Mouse (Mus musculus) lung, postnatal 4 days (tissue): ENCODE results near the gene Lmod3.
"Not testable (repeated sequence)": the region's sequence is repeated elsewhere in the genome, so short reads cannot be mapped to it uniquely, and the experiment has no call there.

ENCODE experiments used
- DNase-seq, 2 experiments: peaks; one replicate each; pipeline ENCODE4 v3.0.0; 2021

The Lmod3 gene

GRCm38 (mm10) chr6:97275760-97276159, 23.2 kb upstream of the Lmod3 start:
- no peak for DNase-seq

GRCm38 (mm10) chr6:97273777-97274176, 21.2 kb upstream of the Lmod3 start:
- no peak for DNase-seq

- DNase-seq = peak in 1 of 2 experiments; percentile 49
Observed at GRCm38 (mm10) chr6:97273058-97273710, 20.6 kb upstream of the Lmod3 start.

- peak in 1 of 2 experiments; percentile 55 for DNase-seq
Observed at GRCm38 (mm10) chr6:97272349-97272748, 19.8 kb upstream of the Lmod3 start.

DNA sequence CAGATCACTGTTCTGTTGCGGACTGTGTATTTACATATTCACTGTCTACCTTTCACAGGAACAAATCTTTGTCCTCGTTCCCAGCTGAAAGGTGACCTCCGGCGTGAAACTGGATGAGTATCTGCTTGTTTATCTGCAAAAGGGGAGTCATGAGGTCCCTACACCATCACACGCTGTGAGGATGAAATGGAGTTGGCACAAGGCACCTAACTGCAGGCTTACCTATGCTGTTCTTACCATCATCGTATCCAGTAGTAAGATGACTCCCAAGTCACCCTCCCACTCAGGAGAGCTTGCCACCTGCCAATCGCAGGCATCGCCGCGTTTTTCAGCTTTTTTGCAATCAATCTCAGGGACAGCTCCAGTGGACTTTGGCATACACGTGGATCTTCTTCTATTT, 17.0 kb upstream of the Lmod3 start:
- DNase-seq = no peak

GRCm38 (mm10) chr6:97267132-97267531, 14.6 kb upstream of the Lmod3 start:
- no peak for DNase-seq

- no peak for DNase-seq
Observed at GRCm38 (mm10) chr6:97266661-97267060, 14.1 kb upstream of the Lmod3 start.

DNA sequence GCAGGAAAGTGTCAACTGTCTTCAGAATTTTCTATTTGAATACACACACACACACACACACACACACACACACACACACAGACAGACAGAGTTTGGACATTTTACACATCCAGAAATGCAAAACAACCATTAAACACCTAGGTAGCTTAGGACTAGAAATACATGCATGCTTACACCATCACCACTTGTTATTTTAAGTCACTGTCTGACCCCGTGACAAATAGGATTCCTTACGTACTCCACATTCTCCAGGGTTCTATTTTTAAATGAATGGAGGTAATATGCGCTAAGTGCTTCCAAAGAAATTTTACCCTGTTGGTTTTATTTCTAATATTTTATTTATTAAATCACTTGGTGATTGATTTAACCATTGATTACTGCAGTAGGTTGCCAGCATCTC, 13.1 kb upstream of the Lmod3 start:
- no peak for DNase-seq

DNA sequence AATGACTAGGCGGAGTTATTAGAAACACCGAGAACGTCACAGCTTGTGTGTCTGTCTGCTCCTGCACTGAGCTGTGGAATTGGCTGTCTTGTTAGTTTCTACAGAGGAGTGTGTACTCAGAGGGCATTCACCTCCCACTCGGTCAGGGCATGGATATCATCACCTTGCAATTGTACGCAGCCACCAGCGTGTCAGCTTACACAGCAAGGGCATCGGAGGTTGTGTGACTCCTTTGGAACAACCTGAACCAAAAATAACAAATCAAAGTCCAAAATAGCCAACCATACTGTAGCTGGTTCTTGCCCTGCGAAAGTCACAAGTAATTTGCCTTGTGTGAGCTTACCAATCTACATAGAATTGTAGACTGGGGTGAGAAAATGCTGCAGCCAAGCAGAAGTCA, 12.7 kb upstream of the Lmod3 start:
- no peak for DNase-seq

DNA sequence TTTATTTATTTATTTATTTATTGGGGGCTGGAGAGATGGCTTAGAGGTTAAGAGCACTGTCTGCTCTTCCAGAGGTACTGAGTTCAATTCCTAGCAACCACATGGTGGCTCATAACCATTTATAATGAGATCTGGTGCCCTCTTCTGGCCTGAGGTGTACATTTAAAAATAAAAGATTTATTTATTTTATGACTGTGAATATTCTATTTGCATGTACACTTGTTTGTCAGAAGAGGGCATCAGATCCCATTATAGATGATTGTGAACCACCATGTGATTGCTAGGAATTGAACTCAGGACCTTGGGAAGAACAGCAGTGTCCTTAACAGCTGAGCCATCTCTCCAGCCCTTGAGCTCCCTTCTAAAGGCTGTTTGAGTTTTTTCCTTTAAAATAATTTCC, 11.2 kb upstream of the Lmod3 start:
- DNase-seq = not testable (repeated sequence)

DNA sequence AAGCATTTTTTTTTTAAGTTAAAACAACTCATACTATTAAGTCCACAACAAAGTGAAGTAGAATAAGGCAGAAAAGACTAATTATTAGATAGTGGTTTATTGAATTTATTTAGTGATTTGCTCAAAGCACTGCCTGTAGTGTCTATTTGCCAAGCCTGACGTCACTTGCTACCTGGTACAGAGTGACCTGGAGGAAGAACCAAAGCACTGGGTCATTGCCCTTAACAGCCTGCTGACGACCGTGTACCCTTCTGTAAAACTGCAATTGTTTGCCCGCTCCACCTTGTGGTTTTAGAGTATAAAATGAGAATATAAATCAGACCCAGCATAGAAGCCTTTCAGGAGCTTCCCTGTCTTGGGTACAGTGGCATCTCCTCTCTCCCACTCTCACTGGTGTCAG, 9.7 kb upstream of the Lmod3 start:
- DNase-seq = no peak

GRCm38 (mm10) chr6:97259926-97260325, 7.4 kb upstream of the Lmod3 start:
- DNase-seq = not testable (repeated sequence)

DNA sequence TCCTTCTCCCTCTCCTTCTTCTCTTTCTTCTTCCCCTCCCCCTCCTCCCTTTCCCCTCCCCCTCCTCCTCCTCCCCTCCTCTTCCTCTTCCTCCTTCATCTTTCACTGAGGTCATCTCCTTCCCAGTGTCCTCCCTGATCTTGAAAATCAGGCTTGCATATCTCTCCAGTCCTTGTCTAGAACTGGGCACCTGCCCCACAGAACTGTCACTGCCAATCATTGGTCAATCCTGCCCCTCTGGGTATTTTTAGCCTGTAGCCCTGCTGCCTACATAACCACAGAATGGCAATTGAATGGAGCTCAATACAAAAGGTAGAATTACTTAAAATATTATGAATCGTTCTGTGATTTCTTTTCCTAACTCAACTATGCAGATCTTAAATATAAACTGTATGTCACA, 5.9 kb upstream of the Lmod3 start:
- DNase-seq = no peak

DNA sequence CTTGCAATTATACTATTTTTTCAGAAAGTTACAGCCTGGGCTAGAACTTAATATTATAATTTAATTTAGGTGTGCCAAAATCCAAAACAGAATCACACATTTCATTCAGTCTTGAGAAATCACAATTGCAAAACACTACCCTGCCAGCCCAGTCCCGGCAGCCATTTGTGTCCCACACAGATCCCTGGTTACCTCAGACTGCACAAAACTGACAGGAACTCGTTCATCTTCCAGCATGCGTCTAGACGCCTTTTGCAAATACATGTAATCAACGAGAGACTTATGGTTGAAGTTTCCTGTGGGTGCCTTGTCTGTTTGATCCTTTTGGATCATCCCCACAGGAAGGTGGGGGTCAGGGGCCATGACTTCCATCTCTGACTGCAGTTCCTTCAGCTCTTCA, 473 bp downstream of the Lmod3 start:
- no peak for DNase-seq

DNA sequence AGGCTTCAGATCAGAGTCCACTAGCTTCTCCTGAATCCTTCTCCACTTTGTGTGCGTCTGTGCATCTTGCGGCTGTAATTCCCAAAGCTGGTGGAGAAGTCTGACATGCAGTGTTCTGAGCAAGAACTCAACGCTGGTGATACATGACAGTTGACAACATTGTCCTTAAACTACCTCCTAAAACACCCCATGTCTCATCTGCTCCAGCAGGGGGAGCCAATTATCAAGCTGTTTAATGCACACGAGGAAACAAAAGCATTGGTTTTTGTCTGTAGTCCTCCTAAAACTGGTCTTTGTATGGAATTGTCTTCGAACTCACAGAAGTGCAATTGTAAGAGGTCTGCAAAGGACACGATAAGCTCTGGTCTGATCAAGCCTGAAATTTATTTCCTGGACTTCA, 1.6 kb downstream of the Lmod3 start:
- peak in 1 of 2 experiments; percentile 65 for DNase-seq

GRCm38 (mm10) chr6:97245200-97245599, 7.4 kb downstream of the Lmod3 start:
- DNase-seq = no peak

GRCm38 (mm10) chr6:97242522-97242921, 10.0 kb downstream of the Lmod3 start:
- no peak for DNase-seq

- no peak for DNase-seq
Observed at GRCm38 (mm10) chr6:97240092-97240491, 12.5 kb downstream of the Lmod3 start.

DNA sequence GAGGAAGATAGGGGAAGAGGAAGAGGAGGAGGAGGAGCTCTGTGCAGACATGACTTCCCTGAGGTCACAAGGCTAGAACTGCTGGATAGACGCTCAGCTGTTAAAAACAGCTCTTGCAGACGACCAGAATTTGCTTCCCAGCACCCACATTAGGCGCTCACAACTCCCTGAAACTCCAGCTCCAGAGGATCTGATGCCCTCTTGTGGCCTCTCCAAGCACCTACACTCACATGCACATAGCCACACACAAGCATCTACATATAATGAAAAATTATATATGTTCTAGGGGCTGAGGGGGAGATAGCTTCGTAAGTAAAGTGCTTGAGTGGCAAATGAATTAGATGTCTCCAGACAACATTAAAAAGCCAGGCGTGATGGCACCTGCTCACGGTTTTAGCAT, 13.2 kb downstream of the Lmod3 start:
- no peak for DNase-seq

- DNase-seq = no peak
Observed at GRCm38 (mm10) chr6:97236088-97236487, 16.5 kb downstream of the Lmod3 start.

DNA sequence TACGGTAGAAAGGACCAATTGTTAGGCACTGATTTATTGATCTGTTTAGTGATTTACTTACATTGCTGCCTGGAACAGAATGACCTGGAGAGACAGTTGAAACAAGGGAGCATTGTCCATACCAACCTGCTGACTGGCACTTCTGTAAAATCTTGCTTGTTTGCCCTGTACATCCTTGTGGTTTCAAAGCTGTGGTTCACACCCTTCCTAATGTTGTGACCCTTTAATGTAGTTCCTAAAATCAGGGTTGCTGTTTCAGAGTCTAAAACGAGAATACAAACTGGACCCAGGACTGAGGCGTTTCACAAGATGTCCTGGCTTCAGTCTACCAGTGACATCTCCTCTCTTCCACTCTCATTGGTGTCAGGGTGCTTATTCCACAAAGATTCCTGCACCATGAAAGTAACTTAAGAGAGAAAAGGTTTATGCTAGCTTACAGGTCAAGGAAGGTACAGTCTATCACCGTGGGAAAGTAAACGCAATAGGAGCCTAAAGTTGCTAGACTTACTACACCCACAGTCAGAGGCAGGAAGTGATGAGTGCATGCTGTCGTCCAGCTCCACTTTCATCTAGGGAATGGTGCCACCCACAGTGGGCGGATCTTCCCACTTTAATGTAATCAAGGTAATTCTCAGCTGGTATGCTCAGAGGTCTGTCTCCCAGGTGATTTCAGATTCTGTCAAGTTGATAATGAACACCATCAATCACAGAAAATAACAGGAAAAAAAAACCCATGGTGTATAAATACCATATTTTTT, 17.5 kb downstream of the Lmod3 start:
- DNase-seq = no peak

DNA sequence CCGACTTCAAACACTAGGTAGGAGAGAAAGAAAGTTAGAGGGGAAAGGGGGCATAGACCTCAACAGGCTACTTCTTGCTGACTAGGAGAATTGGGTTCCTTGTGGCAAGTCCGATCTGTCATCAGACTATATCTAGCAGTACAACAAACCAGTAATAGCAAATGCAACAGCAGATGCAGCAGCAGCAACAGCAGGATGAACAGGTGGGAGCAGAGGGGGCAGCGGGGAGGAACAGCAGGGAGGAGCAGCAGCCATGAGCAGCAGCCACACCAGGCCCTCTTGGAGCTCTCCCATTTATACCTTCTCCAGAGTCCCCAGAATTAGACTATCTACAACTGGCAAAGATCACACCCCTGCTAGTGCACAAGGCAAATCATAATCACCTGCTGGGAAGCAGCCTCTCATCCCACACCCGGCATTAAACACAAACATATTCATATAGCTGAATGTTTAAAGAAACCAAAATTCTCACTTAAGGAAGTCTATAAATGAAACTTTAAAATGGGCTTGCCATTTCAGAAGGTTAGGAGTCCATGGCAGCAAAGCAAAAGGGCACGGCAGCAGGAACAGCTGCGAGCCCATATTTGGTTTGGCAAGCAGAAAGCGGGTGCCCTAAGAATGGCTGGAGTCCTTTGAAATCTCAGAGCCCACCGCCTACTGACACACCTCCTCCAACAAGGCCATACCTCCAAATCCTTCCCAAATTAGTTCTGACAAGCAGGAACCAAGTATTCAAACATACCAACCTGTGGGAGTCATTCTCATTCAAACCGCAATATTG, 25.3 kb downstream of the Lmod3 start:
- DNase-seq = no peak

- DNase-seq = no peak
Observed at GRCm38 (mm10) chr6:97226083-97226491, 26.5 kb downstream of the Lmod3 start.

DNA sequence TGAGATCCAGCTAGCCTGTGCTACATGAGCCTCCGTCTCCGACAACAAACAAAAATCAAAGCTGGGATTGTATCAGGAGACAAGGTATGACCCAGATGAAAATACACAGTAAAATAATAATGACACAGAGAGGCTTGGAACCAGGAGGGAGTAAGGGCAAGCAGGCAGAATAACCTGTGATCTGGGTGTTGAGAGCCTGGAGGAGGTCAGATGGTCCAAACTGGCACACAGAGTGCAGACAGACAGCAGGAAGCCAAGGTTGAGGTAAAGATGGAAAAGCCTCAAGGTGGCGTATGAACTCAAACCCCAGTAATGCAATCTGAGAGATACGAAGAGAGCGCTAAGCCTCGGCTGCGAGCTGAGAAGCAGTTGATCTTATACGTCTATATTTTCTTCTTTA, 28.1 kb downstream of the Lmod3 start:
- DNase-seq = no peak
